Mouse (Mus musculus): ENCODE results near the gene Ubtf.

Ubtf gene

DNA sequence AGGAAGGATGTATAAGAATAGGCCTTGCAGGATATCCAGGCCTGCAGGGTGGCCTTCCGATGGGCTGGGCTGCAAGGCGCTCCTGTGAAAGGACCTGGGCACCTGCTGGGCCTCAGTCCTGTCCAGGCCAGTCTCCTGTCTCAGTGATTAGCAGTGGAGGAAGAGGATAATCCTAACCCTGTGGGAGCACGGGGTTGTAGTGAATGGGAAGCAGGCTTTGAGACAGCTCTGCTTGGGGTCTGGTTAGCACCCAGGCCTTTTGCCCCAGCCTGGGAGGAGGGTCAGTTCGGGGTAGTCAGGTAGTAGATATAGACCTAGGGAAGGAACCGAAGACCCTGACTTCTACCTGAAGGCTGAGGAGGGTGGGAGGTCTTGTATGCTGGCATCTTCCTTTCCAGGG is 28.1 kb upstream of the Ubtf start:
- no peak for DNase-seq (ENCODE audit: low read depth, low spot score)

DNA sequence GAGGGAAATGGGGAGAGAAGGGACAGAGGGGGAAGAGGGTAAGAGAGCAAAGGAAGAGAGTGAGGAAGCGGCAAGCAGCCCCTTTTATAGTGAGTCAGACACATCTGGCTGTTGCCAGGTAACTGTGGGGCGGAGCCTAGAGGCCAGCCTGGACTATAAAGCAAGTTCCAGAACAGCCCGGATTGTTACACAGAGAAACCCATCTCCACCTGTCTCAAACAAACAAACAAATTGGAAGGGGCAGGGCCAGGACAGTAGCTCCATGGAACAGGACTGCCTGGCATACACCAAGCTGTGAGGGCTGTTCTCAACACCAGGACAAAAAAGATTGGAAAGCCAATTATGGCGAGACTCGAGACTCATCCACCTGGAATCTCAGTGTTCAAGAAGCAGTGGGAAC is 27.4 kb upstream of the Ubtf start:
- no peak for DNase-seq (ENCODE audit: low read depth, low spot score)

DNA sequence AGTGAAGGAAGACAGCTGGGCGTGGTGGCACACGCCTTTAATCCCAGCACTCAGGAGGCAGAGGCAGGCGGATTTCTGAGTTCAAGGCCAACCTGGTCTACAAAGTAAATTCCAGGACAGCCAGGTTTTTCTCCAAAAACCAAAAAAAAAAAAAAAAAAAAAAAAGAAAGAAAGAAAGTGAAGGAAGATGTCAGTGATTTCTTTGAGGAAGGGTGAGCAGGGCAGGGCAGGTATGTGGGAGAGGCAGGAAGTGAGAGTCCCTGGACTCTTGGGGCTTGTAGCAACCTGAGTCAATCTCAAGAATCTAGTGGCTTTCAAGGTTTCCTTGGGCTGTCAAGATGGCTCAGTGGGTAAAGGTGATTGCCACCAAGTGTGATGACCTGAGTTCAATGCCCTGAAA is 24.9 kb upstream of the Ubtf start:
- DNase-seq (ENCODE audit: low read depth, low spot score), result no peak

DNA sequence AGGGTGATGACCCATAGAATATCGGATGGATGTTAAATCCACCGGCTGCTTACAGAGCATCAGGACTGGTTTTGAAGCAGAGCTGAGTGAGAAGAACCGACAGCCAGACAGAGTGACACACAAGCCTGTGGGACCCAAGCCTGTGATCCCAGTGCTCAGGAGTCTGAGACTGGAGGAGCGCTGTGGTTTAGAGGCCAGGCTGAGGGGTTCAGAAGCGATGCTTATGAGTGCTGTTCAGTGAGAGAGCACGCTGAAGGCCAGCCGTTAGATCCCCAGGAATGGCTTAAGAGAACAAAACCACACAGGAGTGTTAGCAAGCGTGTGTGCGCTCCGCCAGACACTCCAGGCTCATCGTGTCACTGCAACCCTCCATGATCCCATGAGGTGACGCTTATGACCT is 23.2 kb upstream of the Ubtf start:
- DNase-seq (ENCODE audit: low read depth, low spot score), result no peak

DNA sequence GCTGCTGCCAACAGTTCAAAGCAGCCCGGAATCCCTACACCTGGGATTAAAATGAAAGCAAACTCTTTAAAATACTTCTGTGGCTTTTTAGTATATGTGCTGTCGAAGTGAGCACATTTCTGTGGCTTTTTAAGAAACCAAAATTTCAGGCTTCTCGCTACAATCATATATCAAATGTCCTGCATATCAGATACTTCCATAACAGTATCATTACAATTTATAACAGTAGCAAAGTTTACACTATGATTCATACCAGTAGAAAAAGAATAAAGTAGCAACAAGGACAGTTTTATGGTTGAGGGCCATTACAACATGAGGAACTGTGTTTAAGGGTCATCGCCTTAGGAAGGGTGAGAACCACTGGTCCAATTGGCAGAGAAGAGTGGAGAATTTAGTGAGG is 21.6 kb upstream of the Ubtf start:
- no peak for DNase-seq (ENCODE audit: low read depth, low spot score)

DNA sequence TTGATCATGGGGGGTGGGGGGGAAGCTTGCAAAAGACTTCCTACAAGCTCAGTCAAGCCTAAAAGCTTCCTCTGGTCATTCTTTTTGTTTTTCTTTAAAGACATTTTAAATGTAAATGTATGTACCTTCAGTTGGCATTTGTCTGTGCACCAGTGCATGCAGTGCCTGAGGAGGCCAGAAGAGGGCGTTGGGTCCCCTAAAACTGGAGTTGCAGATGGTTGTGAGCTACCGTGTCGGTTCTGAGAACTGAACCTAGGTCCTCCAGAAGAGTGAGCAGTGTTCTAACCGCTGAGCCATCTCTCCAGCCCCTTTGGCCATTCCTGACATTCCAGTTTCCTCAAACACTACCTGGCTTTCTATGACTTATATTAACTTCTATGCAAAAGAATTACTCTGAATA is 20.1 kb upstream of the Ubtf start:
- no peak for DNase-seq (ENCODE audit: low read depth, low spot score)

DNA sequence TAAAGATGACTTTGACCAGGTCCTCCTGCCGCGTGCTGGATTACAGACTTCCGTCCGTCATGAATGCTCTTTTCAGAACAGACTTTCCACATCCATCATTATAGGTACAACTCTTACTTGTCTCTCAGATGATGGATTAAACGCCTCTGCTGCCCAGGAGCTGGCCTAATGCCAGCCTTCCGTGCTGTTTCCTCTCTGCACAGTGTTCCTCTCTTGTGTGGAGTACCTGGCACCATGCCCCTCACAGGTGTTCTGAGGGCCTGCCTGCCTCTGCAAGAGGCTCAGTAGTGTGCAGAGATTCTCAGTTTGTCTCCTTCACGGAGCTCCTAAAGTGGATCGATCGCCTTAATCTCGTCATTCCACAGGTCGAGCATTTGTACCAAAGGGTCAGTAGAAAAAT is 19.7 kb upstream of the Ubtf start:
- DNase-seq (ENCODE audit: low read depth, low spot score), result no peak

DNA sequence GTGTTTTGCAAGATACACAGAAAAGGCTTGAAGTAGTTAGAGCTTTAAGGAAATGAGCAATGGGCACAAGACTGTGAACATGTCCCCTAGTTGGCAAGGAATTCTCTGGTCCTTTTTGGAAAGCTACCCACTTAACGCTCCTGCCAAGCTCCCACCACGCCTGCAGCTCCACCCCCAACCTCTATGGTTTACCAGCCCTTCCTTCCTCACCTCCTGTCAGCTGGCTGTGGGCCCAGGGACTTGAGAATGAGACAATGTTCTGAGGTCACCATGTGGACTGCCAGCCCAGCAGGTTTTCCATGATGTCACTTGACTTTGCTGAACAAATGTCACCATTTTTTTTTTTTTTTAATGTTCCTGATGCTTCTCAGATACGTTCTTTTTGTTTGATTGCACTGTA is 19.0 kb upstream of the Ubtf start:
- no peak for DNase-seq (ENCODE audit: low read depth, low spot score)

DNA sequence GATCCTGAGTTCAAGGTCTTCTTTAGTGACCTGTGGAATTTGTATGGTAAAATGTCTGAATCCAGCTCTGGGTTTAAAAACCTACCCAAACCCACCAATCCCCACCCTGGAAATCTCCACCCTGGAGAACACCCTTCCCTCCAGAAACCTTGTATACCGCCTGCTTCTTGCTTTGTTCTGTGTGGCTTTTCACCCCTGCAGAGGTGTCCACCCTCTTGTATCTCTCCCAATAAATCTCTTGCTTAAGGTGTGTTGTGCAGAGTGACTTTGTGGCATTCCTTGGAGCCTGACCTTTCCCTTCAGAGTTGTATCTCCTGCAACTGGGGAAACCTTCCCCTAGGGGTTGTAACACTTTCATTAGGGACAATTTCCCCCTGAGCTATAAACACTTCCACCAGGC is 18.4 kb upstream of the Ubtf start:
- DNase-seq (ENCODE audit: low read depth, low spot score), result no peak

DNA sequence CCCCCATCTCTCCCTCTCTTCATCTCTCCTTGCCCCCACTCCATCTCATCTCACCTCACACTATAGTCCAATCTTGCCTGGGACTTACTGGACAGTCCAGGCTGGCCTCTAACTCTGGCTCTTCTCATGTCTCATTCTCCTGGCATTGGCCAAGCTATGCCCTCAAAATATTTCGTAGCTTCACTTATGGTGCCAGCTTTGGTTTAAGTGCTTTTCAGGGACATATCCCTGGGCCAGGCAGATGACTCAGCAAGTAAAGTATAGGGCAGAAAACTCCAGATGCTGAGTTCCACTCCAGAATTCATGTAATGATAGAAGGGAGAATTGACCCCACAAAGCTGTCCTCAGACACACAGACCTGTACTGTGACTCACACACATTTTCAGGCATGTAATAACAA is 16.6 kb upstream of the Ubtf start:
- DNase-seq (ENCODE audit: low read depth, low spot score), result no peak

DNA sequence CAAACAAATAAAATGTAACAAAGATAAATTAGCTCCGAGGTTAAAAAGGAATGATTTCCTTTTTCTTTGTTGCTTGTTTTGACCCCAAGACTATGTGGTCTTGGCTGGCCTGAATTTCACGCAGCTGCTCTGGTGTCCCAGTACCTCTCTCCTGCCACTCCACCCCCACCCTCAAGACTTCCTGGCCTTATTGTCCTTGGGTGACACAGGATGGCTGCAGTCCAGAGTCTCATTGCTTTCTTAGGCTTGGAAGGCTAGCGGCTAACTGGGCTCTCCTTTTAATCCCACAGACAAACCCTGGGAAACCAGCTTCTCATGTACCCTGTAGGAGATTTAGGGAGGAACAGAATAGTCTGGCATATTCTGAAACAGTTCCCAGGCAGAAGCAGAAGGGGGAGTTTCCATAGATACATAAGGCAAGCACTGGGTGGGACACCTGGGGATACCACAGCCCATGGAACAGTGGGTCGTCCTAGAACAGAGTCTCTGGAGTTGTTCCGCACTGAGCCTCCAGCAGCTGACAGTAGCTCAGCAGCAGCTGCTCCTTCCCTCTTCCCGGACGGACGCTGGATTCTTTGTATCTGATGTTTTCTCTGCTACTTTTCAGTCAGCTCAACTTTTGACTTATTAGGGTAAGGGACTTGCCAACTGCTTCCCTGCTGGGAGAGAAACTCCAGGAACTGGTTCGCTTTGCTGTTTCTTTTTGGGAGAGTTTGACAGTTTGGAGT is 15.6 kb upstream of the Ubtf start:
- DNase-seq (ENCODE audit: low read depth, low spot score), result no peak

DNA sequence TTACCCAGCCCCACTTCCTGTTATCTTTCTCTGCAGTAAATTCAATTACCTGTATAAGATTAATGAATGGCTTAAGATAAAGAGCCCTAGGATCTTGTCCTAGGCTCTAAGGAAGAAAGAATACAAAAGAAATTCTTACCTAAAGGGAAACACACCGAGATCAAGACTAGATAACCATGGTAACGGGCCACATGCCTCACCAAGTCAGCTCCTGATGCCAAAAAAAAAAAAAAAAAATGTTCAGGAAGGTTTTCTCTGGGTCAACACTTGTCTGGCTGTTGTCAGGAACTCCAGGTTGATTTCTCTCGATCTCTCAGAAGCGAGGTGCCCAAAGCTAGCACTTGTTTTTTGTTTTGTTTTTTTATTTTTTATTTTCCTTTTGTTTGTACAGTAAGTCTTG is 14.5 kb upstream of the Ubtf start:
- DNase-seq (ENCODE audit: low read depth, low spot score), result no peak

DNA sequence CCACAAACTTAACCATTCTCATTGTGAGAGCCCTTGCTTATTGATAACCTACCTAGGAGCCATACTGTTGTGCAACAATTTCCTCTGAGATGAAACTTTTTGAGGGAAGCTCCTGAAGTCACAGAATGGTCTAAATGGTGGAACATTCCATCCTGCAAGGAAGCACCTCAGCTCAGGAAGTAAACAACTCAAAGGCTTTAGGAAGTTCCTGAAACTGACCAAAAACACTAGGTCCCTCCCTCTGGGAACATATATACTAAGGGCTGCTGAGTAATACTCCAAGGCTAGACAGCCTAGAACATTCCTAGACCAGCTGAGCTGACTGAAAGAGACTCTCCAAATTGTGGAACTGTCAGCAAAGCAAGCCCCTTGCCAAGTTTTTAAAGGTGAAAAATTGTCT is 13.5 kb upstream of the Ubtf start:
- no peak for DNase-seq (ENCODE audit: low read depth, low spot score)

DNA sequence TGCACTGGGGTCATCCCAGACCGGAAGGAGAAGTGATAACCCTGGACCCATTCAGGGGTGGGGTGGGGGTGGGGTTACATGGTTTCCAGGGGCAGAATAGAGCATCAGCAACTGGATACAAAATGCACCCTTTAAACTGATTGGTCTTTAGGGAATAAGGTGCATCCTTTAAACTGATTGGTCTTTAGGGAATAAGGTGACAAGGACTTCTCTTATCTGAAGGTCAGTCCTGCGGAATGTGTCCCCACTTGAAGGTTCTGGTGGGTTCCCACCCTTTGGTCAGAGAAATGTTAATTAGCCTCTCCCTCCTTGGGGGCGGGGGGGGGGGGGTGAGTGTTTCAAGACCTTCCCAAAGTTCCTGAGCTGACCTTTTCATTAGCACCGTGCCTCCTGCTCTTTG is 12.3 kb upstream of the Ubtf start:
- no peak for DNase-seq (ENCODE audit: low read depth, low spot score)

DNA sequence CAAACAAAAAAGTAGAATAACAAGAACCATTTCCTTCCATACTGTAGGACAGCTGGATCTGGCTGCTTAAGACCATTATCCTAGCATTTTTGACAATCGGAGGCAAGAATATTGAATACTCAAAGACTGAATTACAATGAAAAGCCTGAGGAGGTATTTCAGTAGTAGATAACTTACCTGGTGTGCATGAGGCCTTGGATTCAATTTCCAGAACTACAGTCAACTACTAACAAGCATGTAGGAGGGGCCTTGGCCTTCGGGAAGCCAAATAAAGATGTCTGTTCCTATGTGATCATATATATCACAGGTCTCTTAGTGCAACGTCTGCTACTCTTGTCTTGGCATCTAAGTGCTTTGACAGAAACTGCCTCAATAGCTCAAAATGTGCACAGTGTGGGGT is 10.5 kb upstream of the Ubtf start:
- no peak for DNase-seq (ENCODE audit: low read depth, low spot score)

DNA sequence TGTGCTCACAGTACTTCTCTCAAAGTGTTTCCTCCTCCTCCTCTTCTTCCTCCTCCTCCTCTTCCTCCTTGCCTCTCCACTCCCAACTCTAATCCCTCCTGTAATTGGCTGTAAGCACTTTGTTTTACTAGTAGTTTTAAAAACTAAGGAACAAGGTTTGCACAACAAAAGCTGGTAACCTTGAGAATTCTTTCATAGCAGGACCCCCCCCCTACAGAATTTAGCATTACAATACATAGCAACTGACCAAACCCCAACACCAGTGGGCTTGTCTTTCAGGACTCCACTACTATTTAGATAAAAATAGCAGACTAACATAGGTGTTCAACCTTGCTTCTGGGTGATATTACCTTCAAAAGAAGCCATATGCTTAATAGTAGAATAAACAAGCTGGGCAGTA is 10.0 kb upstream of the Ubtf start:
- no peak for DNase-seq (ENCODE audit: low read depth, low spot score)

DNA sequence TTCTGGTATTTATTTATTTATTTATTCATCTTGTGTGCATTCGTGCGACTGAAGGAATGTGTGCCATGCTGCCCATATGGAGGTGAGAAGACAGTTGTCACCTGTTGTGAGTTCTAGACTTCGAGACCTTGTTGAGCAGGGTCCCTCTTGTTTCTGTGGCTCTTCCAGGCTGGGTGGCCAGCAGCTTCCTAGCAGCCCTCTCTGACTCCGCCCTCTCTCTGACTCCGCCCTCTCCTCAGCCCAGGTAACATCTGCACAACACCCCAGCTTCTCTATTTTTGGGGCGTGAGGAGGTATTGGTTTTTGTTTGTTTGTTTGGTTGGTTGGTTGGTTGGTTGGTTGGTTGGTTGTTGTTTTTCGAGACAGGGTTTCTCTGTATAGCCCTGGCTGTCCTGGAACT is 8.3 kb upstream of the Ubtf start:
- no peak for DNase-seq (ENCODE audit: low read depth, low spot score)

DNA sequence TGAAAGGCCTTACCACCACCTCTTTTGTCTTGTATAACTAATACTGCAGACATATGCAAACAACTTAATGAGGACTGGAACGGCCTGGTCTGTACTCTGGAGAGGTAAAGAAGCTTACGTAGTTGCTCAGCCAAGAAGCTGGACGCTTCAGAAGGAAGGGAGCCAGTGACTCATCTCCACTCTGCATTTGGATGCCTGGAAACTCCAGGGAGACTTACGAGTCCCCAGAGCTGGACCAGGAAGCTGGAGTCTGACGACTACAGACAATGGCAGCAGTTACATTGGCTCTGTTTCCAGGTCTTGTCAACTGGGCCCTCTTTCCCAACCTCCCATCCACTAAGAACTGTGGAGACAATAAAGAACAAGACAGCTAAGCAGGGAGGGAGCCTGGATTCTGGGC is 7.7 kb upstream of the Ubtf start:
- no peak for DNase-seq (ENCODE audit: low read depth, low spot score)

DNA sequence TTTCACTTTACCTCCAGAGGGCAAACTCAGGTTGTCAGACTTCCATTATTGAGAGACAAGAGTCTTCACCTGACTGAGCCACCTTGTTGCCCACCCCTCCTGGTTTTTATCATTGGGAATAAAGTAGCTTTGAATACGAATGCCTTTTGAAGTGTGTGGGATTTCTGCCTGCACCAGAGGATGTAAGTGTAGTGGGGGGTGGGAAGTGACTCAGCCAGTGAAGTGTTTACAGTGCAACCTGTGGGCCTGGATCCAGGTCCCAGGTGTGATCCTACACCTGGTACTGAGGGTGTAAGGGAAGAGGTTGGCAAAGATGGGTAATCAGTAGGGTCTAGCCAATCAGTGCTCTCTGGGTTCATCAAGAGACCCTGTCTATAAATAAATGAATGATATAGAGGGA is 4.0 kb upstream of the Ubtf start:
- no peak for DNase-seq (ENCODE audit: low read depth, low spot score)

DNA sequence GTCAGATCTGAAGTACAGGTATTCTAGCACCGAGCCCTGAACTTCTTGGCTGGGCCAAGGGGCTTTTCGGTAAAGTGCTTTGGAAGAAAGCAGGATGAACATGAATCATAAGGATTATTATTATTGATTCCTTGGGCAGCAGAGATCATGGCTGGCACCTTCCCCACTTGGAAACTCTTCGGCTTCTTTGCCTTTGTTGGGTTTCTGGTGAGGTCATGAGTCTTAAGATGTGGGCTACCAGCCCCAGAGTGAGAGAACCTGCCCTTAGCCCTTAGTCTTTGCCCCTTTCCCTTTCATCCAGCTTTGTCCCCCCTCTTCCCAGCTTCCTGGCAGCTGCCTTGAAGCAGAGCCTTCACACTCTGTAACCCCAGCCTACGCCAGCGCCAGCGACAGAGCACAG is 2.4 kb upstream of the Ubtf start:
- DNase-seq (ENCODE audit: low read depth, low spot score), result no peak

DNA sequence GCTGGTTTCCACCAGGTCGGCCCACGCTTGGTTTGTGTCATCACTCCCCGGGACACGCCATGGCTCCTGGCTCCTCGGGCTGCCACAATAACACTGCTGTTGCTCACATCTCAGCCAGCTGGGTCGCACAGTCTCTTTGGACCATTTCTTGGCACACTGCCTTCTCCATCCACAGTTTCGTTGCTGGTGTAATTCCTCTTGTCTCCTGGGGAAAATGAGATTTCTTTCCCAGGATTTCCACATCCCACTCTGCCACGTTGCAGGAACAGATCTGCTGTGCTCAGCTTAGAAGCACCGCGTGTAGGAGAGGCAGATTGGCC is 1.1 kb upstream of the Ubtf start:
- no peak for DNase-seq (ENCODE audit: low read depth, low spot score)

DNA sequence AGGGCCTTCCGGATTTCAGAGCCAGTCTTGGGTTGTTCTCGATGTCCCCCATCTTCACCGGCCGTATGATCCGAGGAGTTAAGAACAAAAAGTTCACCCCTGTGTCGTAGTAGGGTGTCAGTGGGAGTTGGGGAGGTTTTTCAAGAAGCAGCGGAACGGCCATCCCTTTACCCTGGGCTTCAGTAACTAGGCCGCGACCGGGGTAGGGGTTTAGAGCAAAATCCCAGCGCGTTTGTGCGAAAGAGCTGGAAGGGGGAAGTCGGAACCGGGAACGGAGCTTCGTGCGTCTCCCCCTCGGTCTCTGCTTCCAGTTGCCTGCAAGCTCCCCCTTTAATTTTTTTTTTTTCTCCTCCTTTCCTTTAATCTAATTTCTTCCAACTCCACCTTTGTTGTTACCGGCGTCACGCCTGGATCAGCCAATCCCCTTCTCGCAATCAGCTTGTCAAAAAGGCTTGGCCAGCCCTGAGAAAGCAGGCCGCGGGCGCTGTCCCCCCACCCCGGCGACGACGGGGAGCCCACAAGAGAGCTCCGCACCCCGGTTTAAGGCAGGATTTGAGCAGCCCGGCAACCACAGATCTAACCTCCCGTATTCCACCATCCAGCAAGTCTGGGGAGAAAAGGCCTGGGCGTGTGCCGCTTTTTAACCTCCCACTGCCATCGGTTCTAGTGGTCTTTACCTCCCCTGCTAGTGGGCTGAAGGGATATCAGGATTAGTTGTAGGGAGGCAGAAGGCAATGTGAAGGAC is 571 bp upstream of the Ubtf start:
- peak; percentile 61 for DNase-seq (ENCODE audit: low read depth, low spot score)

DNA sequence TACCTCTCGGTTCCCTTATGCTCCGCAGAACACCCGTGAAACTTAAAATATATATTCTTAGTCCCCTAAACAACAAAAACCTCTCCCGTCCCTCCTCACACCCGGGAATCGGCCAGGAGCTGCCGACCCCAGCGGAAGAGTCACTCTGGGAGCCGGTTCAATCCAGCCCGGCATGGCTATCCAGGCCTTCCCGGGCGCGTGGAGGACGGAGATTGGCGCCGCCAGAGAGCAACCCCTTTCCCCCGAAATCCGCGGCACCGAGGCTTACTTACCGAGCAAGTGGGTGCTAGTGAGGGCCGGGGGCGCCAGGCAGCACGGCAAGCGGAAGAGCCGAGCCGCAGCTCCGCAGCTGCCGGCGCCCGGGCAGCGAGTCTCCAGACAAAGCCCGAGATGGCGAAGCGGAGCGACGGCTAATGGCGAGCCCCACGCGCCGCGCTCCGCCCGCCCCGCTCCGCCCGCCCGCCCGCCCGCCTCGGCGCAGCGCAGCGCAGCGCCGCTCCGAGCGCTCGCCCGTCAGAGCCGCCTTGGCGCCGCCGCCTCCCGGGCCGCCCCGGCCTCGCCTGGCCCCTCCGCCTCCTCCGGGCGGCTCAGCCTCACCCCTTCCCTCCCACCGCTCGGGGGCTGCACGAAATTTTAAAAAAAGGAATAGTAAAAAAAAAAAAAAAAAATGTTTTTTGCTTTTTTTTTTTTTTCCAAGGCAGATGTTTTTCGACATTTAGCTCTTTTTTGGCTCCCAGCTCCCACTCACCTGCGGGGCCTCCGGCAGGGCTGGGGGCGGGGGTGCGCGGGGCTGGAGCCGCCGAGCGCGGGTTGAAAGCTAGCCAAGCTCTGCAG is 749 bp downstream of the Ubtf start:
- peak; percentile 42 for DNase-seq (ENCODE audit: low read depth, low spot score)
